25 mouse cellular contexts compared by ENCODE assay signal in genomic region chr8:48322655-48323265, GRCm38 (mm10).
DNase-seq lines count a peak whose midpoint lies in the region; ATAC-seq and TF ChIP-seq lines count a peak whose summit lies in the region.
"Had no signal": no experiment of that assay in that cellular context is flagged by ENCODE, and none has a peak within 500 bp of the region (broad histone marks: within the 10 kb centered on the region; RNA-seq: fewer than 3 reads in every experiment).

No protein-coding gene starts in this region.

- no peak overlapping the region for H3K27ac ChIP-seq in hindbrain, embryonic 11.5 days (ENCODE audit: low read depth, low read length)
- H3K27ac ChIP-seq in hindbrain, postnatal 0 days: no peak overlapping the region
- peak overlapping the region; percentile 57; the same call in 1 of the 2 replicates for H3K27ac ChIP-seq in forebrain, embryonic 13.5 days
- peak overlapping the region; percentile 58; the same call in 1 of the 2 replicates for H3K27ac ChIP-seq in forebrain, postnatal 0 days (ENCODE audit: low read depth, low read length)
- H3K27ac ChIP-seq in gastrocnemius, adult 2 months: no peak overlapping the region
- no peak overlapping the region for H3K27ac ChIP-seq in kidney, embryonic 14.5 days (ENCODE audit: low read depth, low read length)
- H3K27ac ChIP-seq: embryonic facial prominence, embryonic 15.5 days; heart, adult 2 months; heart, embryonic 15.5 days had no signal

- H3K9ac ChIP-seq in hindbrain, embryonic 11.5 days (ENCODE audit: low read depth, low read length): no peak overlapping the region
- no peak overlapping the region for H3K9ac ChIP-seq in hindbrain, postnatal 0 days (replicated peaks; ENCODE audit: low read length)
- H3K9ac ChIP-seq in forebrain, embryonic 13.5 days: no peak overlapping the region
- no peak overlapping the region for H3K9ac ChIP-seq in forebrain, postnatal 0 days
- no peak overlapping the region for H3K9ac ChIP-seq in kidney, embryonic 14.5 days (ENCODE audit: low read depth, low read length)
- H3K9ac ChIP-seq: embryonic facial prominence, embryonic 15.5 days; heart, embryonic 15.5 days had no signal

- no peak for TF ChIP-seq POLR2A in brain, embryonic 14.5 days (IDR thresholded peaks at IDR 0.05; ENCODE audit: borderline replicate concordance, extremely low read depth, insufficient read depth, insufficient read length, poor library complexity, severe bottlenecking)

- H3K4me1 ChIP-seq in hindbrain, embryonic 11.5 days (replicated peaks; ENCODE audit: control insufficient read depth, insufficient read depth, low read length): no peaks in the 10 kb centered on the region
- H3K4me1 ChIP-seq in hindbrain, postnatal 0 days (ENCODE audit: insufficient read depth, low read length): no peaks in the 10 kb centered on the region
- peaks cover 20% of the 10 kb centered on the region for H3K4me1 ChIP-seq in forebrain, embryonic 13.5 days
- no peaks in the 10 kb centered on the region for H3K4me1 ChIP-seq in forebrain, postnatal 0 days (ENCODE audit: insufficient read depth)
- H3K4me1 ChIP-seq in kidney, embryonic 14.5 days (ENCODE audit: control insufficient read depth, insufficient read depth, low read length): no peaks in the 10 kb centered on the region
- H3K4me1 ChIP-seq: embryonic facial prominence, embryonic 15.5 days; heart, embryonic 15.5 days had no signal

- H3K4me2 ChIP-seq in hindbrain, embryonic 11.5 days (replicated peaks; ENCODE audit: low read depth, low read length): no peak overlapping the region
- no peak overlapping the region for H3K4me2 ChIP-seq in hindbrain, postnatal 0 days (ENCODE audit: low read depth, low read length)
- H3K4me2 ChIP-seq in forebrain, embryonic 13.5 days: no peak overlapping the region
- H3K4me2 ChIP-seq in forebrain, postnatal 0 days (ENCODE audit: low read depth): no peak overlapping the region
- no peak overlapping the region for H3K4me2 ChIP-seq in kidney, embryonic 14.5 days (replicated peaks; ENCODE audit: low read depth, low read length)
- H3K4me2 ChIP-seq: embryonic facial prominence, embryonic 15.5 days; heart, embryonic 11.5 days; heart, embryonic 15.5 days had no signal

- no peaks in the 10 kb centered on the region for H3K36me3 ChIP-seq in hindbrain, embryonic 11.5 days (ENCODE audit: control insufficient read depth, insufficient read depth, low read length)
- H3K36me3 ChIP-seq in hindbrain, postnatal 0 days (ENCODE audit: insufficient read depth, low read length): no peaks in the 10 kb centered on the region
- peaks cover under 1% of the 10 kb centered on the region; the same call in 1 of the 2 replicates for H3K36me3 ChIP-seq in forebrain, embryonic 13.5 days (ENCODE audit: poor library complexity, severe bottlenecking)
- no peaks in the 10 kb centered on the region for H3K36me3 ChIP-seq in forebrain, postnatal 0 days (ENCODE audit: insufficient read depth)
- no peaks in the 10 kb centered on the region for H3K36me3 ChIP-seq in kidney, embryonic 14.5 days (ENCODE audit: control insufficient read depth, insufficient read depth, low read length)
- H3K36me3 ChIP-seq: heart, embryonic 15.5 days had no signal

- peak; percentile 56; the same call in 1 of the 2 replicates for ATAC-seq in hindbrain, embryonic 11.5 days (ENCODE audit: low FRiP score)
- no peak for ATAC-seq in hindbrain, postnatal 0 days
- ATAC-seq in forebrain, embryonic 13.5 days: peak; percentile 78
- ATAC-seq in forebrain, postnatal 0 days: peak; percentile 5; the same call in 1 of the 2 replicates
- ATAC-seq in kidney, embryonic 14.5 days (ENCODE audit: low FRiP score, low TSS enrichment): no peak
- ATAC-seq: activated CD4-positive, CD25-positive, alpha-beta regulatory T cell, adult 4 months; inflammation-experienced regulatory T-cells, adult 6 months; intestine, postnatal 0 days; Patski had no signal

- no peak for TF ChIP-seq CTCF in hindbrain, postnatal 0 days (IDR thresholded peaks at IDR 0.05; ENCODE audit: low read depth)
- no peak for TF ChIP-seq CTCF in brain, embryonic 14.5 days (IDR thresholded peaks at IDR 0.05; ENCODE audit: borderline replicate concordance, extremely low read depth, insufficient read depth, insufficient read length)
- TF ChIP-seq CTCF in forebrain, postnatal 0 days (IDR thresholded peaks at IDR 0.05; ENCODE audit: low read depth): no peak
- TF ChIP-seq CTCF in gastrocnemius, adult 2 months (IDR thresholded peaks at IDR 0.05): no peak

- H3K4me3 ChIP-seq in hindbrain, embryonic 11.5 days (ENCODE audit: low read depth, low read length): no peak overlapping the region
- H3K4me3 ChIP-seq in hindbrain, postnatal 0 days (ENCODE audit: low read length): no peak overlapping the region
- H3K4me3 ChIP-seq in forebrain, embryonic 13.5 days: no peak overlapping the region
- H3K4me3 ChIP-seq in forebrain, postnatal 0 days (ENCODE audit: low read depth, low read length): no peak overlapping the region
- no peak overlapping the region for H3K4me3 ChIP-seq in gastrocnemius, adult 2 months
- no peak overlapping the region for H3K4me3 ChIP-seq in kidney, embryonic 14.5 days (ENCODE audit: low read length)
- H3K4me3 ChIP-seq: embryonic facial prominence, embryonic 15.5 days; erythroblast, embryonic 14.5 days; heart, adult 2 months; heart, embryonic 15.5 days had no signal

- H3K9me3 ChIP-seq in hindbrain, embryonic 11.5 days (ENCODE audit: control insufficient read depth, low read length): no peaks in the 10 kb centered on the region
- no peaks in the 10 kb centered on the region for H3K9me3 ChIP-seq in hindbrain, postnatal 0 days (ENCODE audit: low read length)
- no peaks in the 10 kb centered on the region for H3K9me3 ChIP-seq in forebrain, embryonic 13.5 days (replicated peaks)
- H3K9me3 ChIP-seq in forebrain, postnatal 0 days (ENCODE audit: low read length): no peaks in the 10 kb centered on the region
- no peaks in the 10 kb centered on the region for H3K9me3 ChIP-seq in kidney, embryonic 14.5 days (ENCODE audit: control insufficient read depth, low read length)
- H3K9me3 ChIP-seq: embryonic facial prominence, embryonic 15.5 days; heart, embryonic 15.5 days had no signal

- WGBS in hindbrain, embryonic 11.5 days: 81% methylated on average over 11 of the region's 11 CpGs
- 65% methylated on average over 11 of the region's 11 CpGs for WGBS in hindbrain, postnatal 0 days
- WGBS in forebrain, embryonic 13.5 days: 49% methylated on average over 11 of the region's 11 CpGs
- WGBS in forebrain, postnatal 0 days: 41% methylated on average over 11 of the region's 11 CpGs
- WGBS in kidney, embryonic 14.5 days: 94% methylated on average over 11 of the region's 11 CpGs

- no peaks in the 10 kb centered on the region for H3K27me3 ChIP-seq in hindbrain, embryonic 11.5 days (ENCODE audit: control insufficient read depth, insufficient read depth, low read length)
- no peaks in the 10 kb centered on the region for H3K27me3 ChIP-seq in hindbrain, postnatal 0 days (ENCODE audit: insufficient read depth, low read length)
- H3K27me3 ChIP-seq in forebrain, embryonic 13.5 days: no peaks in the 10 kb centered on the region
- H3K27me3 ChIP-seq in forebrain, postnatal 0 days (ENCODE audit: insufficient read depth, low read length): no peaks in the 10 kb centered on the region
- H3K27me3 ChIP-seq in kidney, embryonic 14.5 days (ENCODE audit: control insufficient read depth, insufficient read depth, low read length): no peaks in the 10 kb centered on the region
- H3K27me3 ChIP-seq: CH12.LX; embryonic facial prominence, embryonic 15.5 days; heart, embryonic 15.5 days; Patski had no signal

- intact Hi-C loops in gastrocnemius, adult 2 months (cut with DNase I): no loop called here

- no peak for DNase-seq in hindbrain, embryonic 11.5 days (ENCODE audit: low spot score)
- DNase-seq in hindbrain, postnatal 0 days (ENCODE audit: low spot score): no peak
- peak; percentile 79 for DNase-seq in brain, embryonic 14.5 days (ENCODE audit: low read depth)
- DNase-seq in forebrain, postnatal 0 days: no peak
- DNase-seq in gastrocnemius, adult 2 months: no peak
- DNase-seq: adrenal gland, adult 2 months; adrenal gland, postnatal 25 days; cerebellum, adult 2 months; cerebellum, postnatal 10 days; embryo, embryonic 11 days; gastrocnemius, postnatal 14 days; heart, adult 2 months; heart, postnatal 14 days; kidney, adult 8-10 months had no signal

Comparison
In these comparisons a context has a peak if more than half of its experiments do, and no peak if none do; other contexts are left out.
1. ATAC-seq: peak in hindbrain, embryonic 11.5 days (single experiment), forebrain, embryonic 13.5 days (single experiment) and forebrain, postnatal 0 days (single experiment); none in hindbrain, postnatal 0 days (single experiment) and kidney, embryonic 14.5 days (single experiment).
2. H3K27ac ChIP-seq: peak in forebrain, embryonic 13.5 days (single experiment) and forebrain, postnatal 0 days (single experiment); none in hindbrain, embryonic 11.5 days (single experiment), hindbrain, postnatal 0 days (single experiment), gastrocnemius, adult 2 months (single experiment) and kidney, embryonic 14.5 days (single experiment).